ENCODE assay signal across 22 mouse cellular contexts in genomic region chr1:67078666-67079065, GRCm38 (mm10). TPM values are rescaled to one million over a fixed set of nuclear protein-coding genes. Genes with fewer than 3 reads are reported as not detected.
"Had no signal": no experiment of that assay in that cellular context is flagged by ENCODE, and none has a peak within 500 bp of the region (broad histone marks: within the 10 kb centered on the region; RNA-seq: fewer than 3 reads in every experiment).

No protein-coding gene starts in this region.

- H3K9me3 ChIP-seq: liver, embryonic 13.5 days; liver, embryonic 15.5 days; lung, embryonic 15.5 days; midbrain, embryonic 10.5 days; midbrain, embryonic 12.5 days; neural tube, embryonic 13.5 days; neural tube, embryonic 15.5 days; stomach, embryonic 15.5 days had no signal

- ATAC-seq: lung, postnatal 0 days; midbrain, embryonic 16.5 days had no signal

- H3K27me3 ChIP-seq: liver, embryonic 13.5 days; liver, embryonic 15.5 days; lung, embryonic 15.5 days; midbrain, embryonic 12.5 days; neural tube, embryonic 13.5 days; neural tube, embryonic 15.5 days; stomach, embryonic 15.5 days had no signal

- H3K4me1 ChIP-seq: liver, embryonic 13.5 days; liver, embryonic 15.5 days; lung, embryonic 15.5 days; midbrain, embryonic 10.5 days; midbrain, embryonic 12.5 days; neural tube, embryonic 13.5 days; neural tube, embryonic 15.5 days; stomach, embryonic 15.5 days had no signal

- H3K9ac ChIP-seq: liver, embryonic 13.5 days; liver, embryonic 15.5 days; lung, embryonic 15.5 days; midbrain, embryonic 12.5 days; neural tube, embryonic 13.5 days; neural tube, embryonic 15.5 days; stomach, embryonic 15.5 days had no signal

- H3K4me3 ChIP-seq: liver, embryonic 13.5 days; liver, embryonic 15.5 days; lung, embryonic 15.5 days; midbrain, embryonic 10.5 days; midbrain, embryonic 12.5 days; myocyte; neural tube, embryonic 13.5 days; neural tube, embryonic 15.5 days; stomach, embryonic 15.5 days had no signal

- H3K4me2 ChIP-seq: liver, embryonic 13.5 days; liver, embryonic 15.5 days; lung, embryonic 15.5 days; midbrain, embryonic 12.5 days; neural tube, embryonic 13.5 days; neural tube, embryonic 15.5 days; stomach, embryonic 15.5 days had no signal

- H3K27ac ChIP-seq: liver, embryonic 13.5 days; liver, embryonic 15.5 days; lung, embryonic 15.5 days; midbrain, embryonic 10.5 days; midbrain, embryonic 12.5 days; neural tube, embryonic 13.5 days; neural tube, embryonic 15.5 days; stomach, embryonic 15.5 days had no signal

- DNase-seq: liver, embryonic 13.5 days; lung, adult 18-20 months; lung, postnatal 14 days; lung, postnatal 4 days; midbrain, embryonic 14.5 days; retina, postnatal 1 day; right cerebral cortex, adult 18-20 months; right cerebral cortex, postnatal 25 days; right cerebral cortex, postnatal 4 days; thymus, adult 18-20 months; thymus, postnatal 14 days; thymus, postnatal 36 days had no signal

- H3K36me3 ChIP-seq: liver, embryonic 13.5 days; liver, embryonic 15.5 days; lung, embryonic 15.5 days; midbrain, embryonic 10.5 days; midbrain, embryonic 12.5 days; neural tube, embryonic 13.5 days; neural tube, embryonic 15.5 days; stomach, embryonic 15.5 days had no signal

RNA-seq across cellular contexts. Expression of gene Cps1, which starts 44.2 kb away (rescaled TPM):
- polyA plus RNA-seq: midbrain, embryonic 10.5 days had no signal
